Mouse (Mus musculus): Measurements from ENCODE around the gene Spata18.

The Spata18 gene

GRCm38 (mm10) chr5:73666695-73667094 lies 15.5 kb downstream of the Spata18 start:
- DNase-seq (ENCODE audit: low spot score in 2 of 2) = no peak

- no peak for DNase-seq (ENCODE audit: low spot score in 2 of 2)
Observed at GRCm38 (mm10) chr5:73667877-73668276, 16.7 kb downstream of the Spata18 start.

GRCm38 (mm10) chr5:73669386-73669785 lies 18.2 kb downstream of the Spata18 start:
- no peak for DNase-seq (ENCODE audit: low spot score in 2 of 2)

DNA sequence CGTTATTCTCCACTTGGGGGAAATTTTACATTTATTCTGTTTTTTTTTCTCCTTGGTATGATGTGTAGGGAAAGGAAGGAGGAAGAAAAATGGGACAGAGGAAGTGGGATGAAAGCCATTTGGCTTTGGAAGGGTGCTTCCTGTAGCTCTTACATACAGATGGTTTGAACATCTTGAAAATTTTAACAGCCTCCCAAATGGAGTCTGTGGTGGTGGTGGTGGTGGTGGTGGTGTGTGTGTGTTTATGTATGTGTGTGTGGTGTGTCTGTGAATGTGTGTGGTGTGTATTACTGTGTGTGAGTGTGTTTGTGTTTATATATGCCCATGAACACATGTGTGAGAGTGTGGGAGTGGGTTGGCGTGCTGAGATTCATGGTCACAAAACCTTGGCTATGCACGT lies 24.4 kb downstream of the Spata18 start:
- DNase-seq (ENCODE audit: low spot score in 2 of 2) = no peak

DNA sequence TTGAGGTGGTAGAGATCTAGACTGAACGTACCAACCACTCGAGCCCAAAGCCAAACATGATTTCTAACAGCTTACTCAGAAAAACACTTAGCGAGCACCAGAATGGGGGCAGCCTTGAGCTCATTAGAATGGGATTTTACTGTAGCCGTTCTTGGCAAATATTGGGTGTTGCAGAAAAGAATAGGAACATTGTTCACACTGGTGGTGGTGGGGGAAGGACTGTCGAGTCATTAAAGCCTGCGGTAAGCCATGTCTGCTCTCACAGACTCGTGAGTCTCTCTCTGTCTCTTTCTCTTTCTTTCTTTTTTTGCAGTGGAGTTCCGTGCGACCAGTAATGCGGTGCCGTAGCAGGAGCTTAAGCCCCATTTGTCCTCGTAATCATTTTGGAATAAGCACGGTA lies 25.4 kb downstream of the Spata18 start:
- DNase-seq (ENCODE audit: low spot score in 2 of 2) = peak; percentile 4 to 21

GRCm38 (mm10) chr5:73683221-73683620 lies 32.0 kb downstream of the Spata18 start:
- DNase-seq (ENCODE audit: low spot score in 2 of 2) = no peak

DNA sequence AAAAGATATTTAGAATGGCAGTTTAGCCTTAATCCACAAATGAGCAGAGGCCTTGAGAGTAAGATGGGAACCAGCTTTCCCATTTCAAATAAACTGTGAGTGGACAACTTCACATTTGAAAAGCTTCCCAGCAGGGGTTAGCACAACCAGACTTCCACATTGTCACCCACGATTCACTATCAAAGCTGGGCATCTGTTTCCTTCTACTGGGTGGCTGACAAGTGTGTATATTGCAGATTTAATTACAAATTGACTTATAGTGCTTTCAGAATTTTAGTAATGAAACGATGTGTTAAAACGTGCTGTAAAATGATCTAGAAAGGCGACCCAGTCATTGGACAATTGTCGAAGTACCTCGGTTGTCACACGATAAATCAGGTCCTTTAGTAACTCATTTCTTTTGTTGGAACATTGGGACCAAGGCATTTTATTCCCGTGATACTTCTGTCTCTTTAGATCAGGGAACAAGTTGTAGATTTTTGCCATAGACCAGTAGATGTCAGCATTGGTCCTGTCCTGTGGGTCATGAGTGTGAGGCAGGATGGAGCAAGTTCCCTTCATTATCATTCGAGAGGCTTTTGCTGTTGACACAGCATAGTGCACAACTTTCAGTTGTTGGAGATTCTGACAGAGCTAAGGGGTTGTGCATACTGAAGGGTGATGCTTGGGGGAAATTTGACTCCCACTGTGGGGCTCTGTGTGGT lies 32.7 kb downstream of the Spata18 start:
- DNase-seq (ENCODE audit: low spot score in 2 of 2) = no peak

DNA sequence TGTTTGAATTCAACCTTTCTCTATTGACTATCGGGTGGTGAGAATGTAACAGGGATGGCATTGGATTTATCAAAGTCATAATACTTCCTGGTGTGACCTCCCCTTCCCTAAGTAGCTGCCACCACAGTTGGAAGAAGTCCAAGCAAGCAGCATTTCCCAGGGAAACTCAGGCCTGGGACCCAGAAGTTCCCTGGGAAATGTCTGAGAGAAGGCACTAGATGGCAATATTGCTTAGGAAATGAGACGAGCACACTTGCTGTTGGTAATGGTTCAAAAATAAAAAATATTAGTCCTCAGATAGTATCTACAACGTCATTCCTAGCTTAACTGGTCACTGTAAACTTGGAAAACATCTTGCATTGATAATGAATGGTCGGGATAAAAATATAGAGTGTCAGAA lies 35.0 kb downstream of the Spata18 start:
- DNase-seq (ENCODE audit: low spot score in 2 of 2) = no peak

- no peak for DNase-seq (ENCODE audit: low spot score in 2 of 2)
Observed at GRCm38 (mm10) chr5:73688576-73688975, 37.4 kb downstream of the Spata18 start.

DNA sequence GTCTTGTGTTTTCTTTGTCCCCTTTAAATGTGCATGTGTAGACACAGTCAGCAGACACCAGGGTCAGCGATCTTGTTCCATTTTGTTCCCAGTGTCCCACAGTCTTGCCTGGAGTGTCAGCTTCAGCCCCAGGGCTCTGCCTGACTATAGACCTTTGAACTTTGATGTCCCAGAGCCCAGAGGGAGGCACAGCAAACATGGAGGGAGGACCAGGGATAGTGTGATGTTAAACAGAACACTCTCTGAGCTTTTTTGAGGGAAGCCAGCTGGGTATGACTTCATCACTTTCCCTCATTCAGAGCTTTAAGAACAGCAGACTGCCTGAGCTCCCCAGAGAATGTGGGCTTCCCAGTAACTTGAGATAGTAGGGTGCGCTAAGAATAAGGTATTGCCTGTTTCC lies 39.0 kb downstream of the Spata18 start:
- no peak for DNase-seq (ENCODE audit: low spot score in 2 of 2)

GRCm38 (mm10) chr5:73691723-73692520 lies 40.7 kb downstream of the Spata18 start:
- DNase-seq (ENCODE audit: low spot score in 2 of 2) = no peak

GRCm38 (mm10) chr5:73693778-73694177 lies 42.6 kb downstream of the Spata18 start:
- DNase-seq (ENCODE audit: low spot score in 2 of 2) = no peak

- no peak for DNase-seq (ENCODE audit: low spot score in 2 of 2)
Observed at GRCm38 (mm10) chr5:73694254-73695015, 43.3 kb downstream of the Spata18 start.

DNA sequence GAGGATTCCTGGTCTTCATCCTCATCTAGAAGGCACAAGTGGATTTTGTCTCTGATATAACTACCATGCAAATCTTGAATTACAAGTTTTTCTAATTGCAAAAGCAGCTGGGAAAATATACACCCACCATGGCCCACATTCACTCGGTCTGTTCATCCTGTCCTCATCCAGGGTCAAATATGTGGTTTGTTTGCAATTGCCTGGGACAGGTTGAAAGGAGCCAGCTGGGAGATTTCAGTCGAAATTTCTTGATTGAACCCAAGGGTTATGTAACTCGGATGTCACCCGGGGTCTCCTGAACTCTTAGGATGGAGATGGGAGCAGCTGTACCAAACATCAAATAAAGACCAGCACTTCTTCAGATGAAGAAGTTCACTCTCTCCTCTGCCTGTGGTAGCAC lies 46.5 kb downstream of the Spata18 start:
- no peak for DNase-seq (ENCODE audit: low spot score in 2 of 2)

- DNase-seq (ENCODE audit: low spot score in 2 of 2) = no peak
Observed at GRCm38 (mm10) chr5:73701063-73701890, 50.1 kb downstream of the Spata18 start.

- DNase-seq (ENCODE audit: low spot score in 2 of 2) = no peak
Observed at GRCm38 (mm10) chr5:73701946-73702710, 50.9 kb downstream of the Spata18 start.

DNA sequence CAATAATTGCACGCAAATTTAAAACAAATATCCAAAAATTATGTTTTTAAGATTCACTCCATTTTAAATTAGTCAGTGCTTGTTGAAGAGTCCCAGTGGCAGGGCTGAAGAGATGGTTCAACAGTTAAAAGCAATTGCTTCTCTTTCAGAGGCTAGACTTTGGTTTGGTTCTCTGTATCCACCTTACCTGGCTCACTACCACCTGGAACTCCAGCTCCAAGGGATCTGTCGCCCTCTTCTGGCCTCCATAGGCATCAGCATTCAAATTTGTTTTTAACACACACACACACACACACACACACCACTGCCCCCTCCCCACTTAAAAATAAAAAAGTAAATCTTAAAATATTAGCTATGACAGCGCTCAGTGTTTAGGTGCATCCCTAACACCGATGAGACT lies 51.9 kb downstream of the Spata18 start:
- DNase-seq (ENCODE audit: low spot score in 2 of 2) = no peak

GRCm38 (mm10) chr5:73704263-73704662 lies 53.1 kb downstream of the Spata18 start:
- no peak for DNase-seq (ENCODE audit: low spot score in 2 of 2)

DNA sequence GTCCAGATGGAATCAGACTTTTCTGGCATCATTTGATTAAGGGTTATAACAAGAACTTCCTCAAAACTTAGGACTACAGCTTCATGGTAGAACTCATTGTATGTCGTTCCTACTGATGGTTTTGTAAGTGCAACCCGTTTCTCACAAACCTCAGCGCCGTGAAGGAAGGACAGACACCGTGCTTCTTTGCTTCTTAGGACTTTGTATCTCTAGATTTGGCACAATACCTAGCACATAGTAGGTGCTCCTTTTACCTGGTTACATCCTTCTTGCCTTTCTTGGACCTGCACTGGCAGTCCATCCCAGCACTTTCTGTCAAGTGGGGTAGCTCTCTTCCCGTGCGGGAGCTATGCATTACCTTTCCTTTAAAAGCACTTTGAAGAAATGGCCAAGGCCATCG lies 53.6 kb downstream of the Spata18 start:
- DNase-seq (ENCODE audit: low spot score in 2 of 2) = no peak

DNA sequence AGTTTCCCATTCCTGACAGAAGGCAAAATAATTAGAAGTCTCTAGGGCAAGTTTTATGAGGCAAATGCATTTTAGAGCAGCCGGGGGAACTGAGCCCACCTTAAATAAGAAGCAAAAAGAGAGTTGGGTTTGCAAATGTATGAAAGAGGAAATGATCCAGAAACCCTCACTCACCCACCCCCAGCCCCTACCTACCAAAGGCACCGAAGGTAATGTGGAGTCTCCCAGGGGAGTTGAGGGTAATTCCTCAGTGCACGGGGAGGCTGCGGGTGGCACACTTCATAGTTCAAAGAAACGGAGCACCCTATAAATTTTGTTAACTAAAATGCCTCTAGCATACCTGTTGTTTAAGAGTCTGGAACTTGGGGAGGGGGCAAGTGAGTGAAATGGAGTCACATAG lies 54.1 kb downstream of the Spata18 start:
- DNase-seq (ENCODE audit: low spot score in 2 of 2) = no peak

GRCm38 (mm10) chr5:73712852-73713251 lies 61.7 kb downstream of the Spata18 start:
- DNase-seq (ENCODE audit: low spot score in 2 of 2) = no peak
